Mouse (Mus musculus): Measurements from ENCODE around the gene Lbx1.

Lbx1 gene

DNA sequence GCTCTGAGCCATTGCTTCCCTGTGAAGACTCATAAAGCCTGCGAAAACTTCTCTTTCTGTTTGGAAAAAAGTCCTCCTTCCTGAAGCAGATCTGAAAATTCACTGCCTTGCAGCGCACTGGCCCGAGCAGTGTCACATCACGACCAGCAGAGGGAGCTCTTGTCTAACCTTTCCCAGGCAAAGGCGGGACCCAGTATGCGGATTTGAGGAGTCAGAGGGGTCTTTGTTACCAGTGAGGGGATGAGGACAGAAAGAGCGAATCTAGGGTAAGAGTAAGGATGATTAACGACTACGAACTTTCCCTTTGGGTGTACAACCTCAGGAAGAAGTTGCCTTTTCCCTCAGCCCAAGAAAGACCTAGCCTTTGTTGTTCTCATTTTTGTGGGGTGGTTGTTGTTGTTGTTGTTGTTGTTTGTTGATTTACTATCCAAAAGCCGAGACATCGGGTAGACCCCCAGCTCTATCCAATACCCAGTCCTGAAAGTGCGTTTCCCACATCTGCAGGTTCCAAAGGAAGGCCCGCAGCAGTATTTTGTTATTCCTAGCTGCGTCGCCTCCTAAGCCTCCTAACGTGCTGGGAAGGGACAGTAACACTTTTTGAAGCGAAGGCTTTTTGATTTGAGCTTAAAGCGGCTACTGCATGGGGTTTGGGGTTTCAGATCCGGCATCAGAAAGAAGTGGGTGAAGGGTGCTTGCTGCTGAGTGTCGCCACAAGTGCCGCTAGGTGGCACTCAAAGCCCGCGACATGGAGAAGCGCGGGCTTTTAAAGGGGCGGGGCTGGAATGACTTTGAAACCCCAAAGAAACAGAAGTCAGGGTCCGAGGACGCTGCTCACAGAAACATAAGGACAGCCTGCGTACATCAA is 14.8 kb downstream of the Lbx1 start:
- in situ Hi-C loops (cut with MboI, MseI), result no loop called here

DNA sequence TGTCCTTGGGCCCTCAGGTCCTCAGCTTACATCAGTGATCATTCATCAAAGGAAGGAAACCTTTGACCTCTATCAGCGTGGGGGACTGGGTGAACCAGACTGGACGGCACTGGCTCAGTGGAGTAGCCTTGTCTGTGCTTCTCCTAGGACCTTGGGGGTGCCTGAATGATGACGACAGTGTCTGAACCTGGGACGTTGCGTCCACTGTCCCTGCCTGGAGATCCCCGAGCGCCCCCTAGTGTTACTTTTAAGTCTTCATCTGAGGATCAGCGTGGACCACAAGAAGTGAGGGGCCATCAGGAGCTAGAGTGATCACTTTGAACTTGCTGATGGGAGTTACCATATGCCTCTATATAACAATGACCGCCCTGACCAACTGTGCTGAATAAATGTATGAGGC is 19.4 kb downstream of the Lbx1 start:
- in situ Hi-C loops (cut with MboI, MseI), result loop anchor here (10.0 kb wide), 1 partner anchor 529 kb away; the partner anchor contains the start of genes Fgf8 and Npm3

DNA sequence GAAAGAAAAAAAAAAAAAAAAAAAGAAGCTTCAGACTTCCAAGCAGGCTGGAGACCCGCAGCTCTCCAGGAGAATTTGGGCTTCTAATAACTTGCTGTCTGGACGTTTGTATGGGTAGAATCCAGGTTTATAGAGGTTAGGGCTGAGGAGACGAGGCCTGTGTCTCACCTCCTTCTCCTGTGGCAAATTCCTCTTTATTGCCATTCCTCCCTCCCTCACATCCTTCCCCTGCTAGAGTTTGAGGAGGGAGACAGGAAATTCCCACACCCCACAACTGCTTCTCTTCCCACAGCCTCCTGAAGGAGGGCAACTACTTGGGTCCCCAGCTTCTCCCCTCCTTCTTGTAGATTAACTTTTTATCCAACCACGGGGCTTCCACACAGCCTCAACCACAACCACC is 20.2 kb downstream of the Lbx1 start:
- in situ Hi-C loops (cut with MboI, MseI), result loop anchor here (10.0 kb wide), 1 partner anchor 529 kb away; the partner anchor contains the start of genes Fgf8 and Npm3

DNA sequence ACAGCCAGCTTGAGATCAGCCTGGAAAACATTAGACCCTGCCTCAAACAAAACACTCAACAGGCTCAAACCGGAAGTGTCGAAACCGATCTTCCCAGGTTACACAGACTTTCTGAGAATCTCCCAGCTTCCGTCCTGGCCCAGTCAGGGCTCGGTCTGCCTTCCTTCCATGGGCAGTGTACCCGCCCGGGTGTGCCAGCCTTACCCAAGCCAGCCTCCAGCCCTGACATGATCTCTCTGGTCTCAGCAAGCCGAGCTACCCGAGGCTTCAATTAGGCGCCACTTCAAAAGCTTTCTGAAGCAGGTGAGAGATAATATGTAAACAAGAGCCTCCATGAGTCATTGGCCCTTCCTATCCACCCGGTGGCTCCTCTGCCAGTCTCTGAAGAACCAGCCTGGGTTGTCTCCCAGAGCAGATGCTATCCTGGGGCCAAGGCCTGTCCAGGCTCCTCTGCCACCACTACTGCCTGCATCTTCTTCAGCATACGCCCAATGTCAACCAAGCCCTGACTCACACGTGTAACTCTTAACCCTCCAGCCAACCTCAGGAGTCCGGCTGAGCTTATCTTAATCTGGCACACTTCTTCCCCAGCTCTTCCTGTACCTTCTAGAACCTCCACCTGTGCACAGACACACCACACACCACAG is 25.7 kb downstream of the Lbx1 start:
- in situ Hi-C loops (cut with MboI, MseI), result loop anchor here (5.0 to 10.0 kb wide), 2 partner anchors 43 to 535 kb away; partner anchors contain the start of genes Fgf8 and Npm3

DNA sequence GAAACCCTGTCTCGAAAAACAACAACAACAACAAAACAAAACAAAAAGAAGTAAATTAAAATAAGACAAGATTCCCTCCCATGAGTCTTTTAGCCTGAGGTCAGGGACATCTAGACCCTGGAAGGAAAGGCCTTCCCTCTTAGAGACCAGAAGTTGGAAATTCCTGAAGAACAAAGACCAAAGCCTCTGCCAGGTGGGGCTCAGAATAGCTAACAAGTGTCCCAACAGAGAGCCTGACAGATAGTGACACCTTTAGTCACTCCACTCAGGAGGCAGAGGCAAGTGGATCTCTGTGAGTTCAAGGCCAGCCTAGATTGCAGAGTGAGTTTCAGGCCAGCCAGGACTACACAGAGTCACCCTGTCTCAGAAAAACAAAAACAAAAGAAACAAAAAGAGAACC is 26.4 kb downstream of the Lbx1 start:
- in situ Hi-C loops (cut with MboI, MseI), result loop anchor here (5.0 kb wide), 1 partner anchor 42 kb away; no protein-coding TSS in a partner anchor

DNA sequence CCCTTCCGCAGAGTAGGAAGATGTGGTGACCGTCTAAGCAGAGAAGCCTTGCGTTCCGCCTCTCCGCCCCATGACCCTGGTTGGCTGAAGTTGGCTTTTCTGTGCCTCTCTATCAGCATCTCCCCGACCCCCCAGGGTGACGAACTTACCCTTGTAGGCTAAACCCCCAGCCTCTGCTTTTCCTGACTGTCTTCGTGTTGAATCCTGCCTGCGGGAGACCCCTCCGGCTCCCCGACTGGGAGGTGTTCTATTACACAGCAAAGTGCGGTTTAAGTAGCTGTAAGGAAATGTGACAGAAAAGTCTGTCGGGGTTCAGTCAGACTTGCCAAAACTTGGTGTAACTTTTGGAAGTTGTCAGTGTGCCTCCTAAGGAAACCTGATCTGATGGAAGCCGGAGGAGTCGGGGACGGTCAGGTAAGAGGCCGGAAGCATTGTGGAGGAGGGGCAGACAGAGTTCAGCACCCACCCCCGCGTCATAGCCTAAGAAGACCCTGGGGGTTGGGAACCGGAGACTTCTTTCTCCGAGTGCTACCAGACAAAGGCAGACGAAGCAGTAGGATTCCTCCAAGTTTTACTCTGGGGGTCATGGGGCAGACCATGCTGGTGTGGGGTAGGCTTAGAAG is 27.1 kb downstream of the Lbx1 start:
- in situ Hi-C loops (cut with MboI, MseI), result loop anchor here (5.0 kb wide), 1 partner anchor 41 kb away; no protein-coding TSS in a partner anchor

DNA sequence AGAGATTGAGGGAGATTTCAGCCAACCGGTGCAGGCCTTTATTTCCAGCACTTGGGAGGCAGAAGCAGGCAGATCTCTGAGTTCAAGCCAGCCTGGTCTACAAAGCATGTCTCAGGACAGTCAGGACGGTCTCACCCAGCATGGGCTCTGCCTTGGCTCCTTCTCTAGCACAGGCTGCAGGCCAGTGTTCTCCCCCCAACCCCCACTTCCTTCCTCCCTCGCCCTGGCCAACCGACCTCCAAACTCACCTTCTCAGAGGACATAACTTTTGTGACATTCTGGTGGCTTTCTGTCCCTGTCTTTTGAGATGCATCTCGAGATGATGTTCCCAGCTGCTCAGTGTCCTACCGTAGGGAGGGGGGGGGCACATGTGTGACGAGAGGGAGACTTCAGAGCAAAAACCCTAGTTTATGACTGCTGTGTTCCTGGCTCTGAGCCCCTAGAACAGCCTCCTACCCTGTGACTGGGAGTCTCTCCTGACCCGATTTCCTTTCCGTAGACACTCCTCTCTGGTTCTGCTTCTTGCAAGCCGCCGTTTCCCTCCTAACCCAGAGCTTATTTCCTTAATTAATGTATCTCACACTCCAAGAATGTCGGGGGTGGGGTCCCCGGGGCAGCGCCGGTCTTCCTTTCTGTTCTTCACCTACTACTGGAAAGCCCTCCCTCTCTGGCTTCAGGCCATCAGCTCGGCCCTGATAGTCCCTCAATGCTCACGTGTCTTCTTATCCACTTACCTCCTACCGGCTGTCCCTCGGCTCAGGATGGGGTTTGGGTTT is 27.8 kb downstream of the Lbx1 start:
- in situ Hi-C loops (cut with MboI, MseI), result loop anchor here (5.0 kb wide), 1 partner anchor 41 kb away; no protein-coding TSS in a partner anchor

DNA sequence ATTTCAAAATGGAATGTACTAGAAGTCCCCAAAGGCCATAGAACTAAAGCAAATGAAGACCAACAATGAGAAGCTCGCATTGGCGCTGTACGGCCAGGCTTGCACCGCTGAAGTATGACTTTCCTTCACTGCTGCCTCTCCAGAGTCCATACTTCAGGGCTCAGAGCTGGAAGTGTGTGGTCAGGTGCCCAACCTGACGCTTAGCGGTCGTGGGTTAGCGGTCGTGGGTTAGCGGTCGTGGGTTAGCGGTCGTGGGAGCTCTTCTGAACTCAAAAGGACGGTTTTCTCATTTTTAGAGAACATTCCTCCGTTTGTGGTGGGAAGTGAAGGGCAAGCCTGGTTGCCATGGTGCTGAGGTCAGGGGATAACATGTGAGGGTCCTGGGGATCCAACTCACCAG is 28.5 kb downstream of the Lbx1 start:
- in situ Hi-C loops (cut with MboI, MseI), result loop anchor here (5.0 kb wide), 1 partner anchor 40 kb away; no protein-coding TSS in a partner anchor

DNA sequence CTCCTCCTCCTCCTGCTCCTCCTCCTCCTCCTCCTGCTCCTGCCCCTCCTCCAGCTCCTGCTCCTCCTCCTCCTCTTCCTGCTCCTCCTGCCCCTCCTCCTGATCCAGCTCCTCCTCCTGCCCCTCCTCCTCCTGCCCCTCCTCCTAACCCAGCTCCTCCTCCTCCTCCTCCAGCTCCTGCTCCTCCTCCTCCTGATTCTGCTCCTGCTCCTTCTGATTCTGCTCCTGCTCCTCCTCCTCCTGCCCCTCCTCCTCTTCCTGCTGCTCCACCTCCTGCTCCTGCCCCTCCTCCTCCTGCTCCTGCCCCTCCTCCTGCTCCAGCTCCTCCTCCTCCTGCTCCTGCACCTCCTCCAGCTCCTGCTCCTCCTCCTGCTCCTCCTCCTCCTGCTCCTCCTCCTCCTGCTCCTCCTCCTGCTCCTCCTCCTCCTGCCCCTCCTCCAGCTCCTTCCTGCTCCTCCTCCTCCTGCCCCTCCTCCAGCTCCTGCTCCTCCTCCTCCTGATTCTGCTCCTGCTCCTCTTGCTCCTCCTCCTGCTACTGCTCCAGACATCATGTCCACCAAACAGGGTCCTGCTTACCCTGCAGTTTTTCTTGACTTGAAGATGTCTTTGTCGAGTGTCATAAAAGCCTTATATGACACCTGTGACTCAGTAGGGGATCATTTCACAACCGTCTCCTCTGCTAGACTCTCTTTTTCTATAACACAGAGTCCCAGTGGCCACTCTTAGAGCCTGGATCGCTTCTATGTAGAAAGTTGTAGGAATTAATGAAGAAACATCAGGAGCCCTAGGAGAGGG is 30.1 kb downstream of the Lbx1 start:
- in situ Hi-C loops (cut with MboI, MseI), result loop anchor here (5.0 kb wide), 1 partner anchor 38 kb away; no protein-coding TSS in a partner anchor

DNA sequence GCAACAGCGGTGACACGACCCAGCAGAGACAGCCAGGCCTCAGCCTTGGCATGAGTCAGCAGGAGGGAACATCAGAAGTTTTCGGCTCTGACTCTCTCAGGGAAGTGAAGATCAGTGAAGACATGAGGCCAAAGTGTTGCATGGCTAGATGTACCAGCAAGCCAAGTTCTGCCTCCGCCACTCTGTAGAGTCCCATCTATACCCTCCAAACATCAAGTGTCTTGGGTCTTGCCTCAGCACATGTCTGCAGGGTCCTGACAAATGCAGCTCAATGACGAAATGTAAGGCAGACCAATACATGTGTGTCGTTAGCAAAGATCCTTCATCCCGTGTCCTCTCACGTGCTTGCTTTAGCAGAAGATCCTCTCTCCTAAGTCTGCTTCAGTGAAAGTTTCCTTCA is 38.6 kb downstream of the Lbx1 start:
- in situ Hi-C loops (cut with MboI, MseI), result no loop called here

DNA sequence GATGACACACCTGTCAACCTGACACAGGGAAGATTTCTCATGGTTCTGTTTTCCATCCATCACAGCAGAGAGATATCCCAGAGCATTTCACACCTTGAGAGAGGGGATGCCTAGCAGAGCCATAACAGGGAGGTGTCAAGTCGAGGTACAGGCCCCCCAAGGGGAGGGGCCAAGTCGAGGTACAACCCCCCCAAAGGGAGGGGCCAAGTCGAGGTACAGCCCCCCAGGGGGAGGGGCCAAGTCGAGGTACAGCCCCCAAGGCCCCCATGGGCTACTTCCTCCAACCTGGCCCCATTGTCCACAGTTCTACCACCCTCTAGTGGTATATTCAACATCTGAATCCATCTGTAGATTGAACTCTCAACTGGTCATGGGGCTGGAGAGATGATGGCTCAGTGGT is 41.0 kb downstream of the Lbx1 start:
- in situ Hi-C loops (cut with MboI, MseI), result no loop called here

All from T-helper 2 cell (primary cell).